Mouse (Mus musculus): ENCODE results near the gene Vps8. TPM values are rescaled to one million over a fixed set of nuclear protein-coding genes. Genes with fewer than 3 reads are reported as not detected.

Gene Vps8
- polyA plus RNA-seq, 1 experiment from 2014 or later, result 41.1 TPM

- Histone ChIP-seq H3K36me3 (ENCODE audit: control insufficient read depth, insufficient read depth, low read length) (peaks cover 41% of the 10 kb centered on the region), H3K27ac (replicated peaks; ENCODE audit: low read depth, low read length) (no peak overlapping the region), H3K4me1 (ENCODE audit: control insufficient read depth, insufficient read depth, low read length) (no peaks in the 10 kb centered on the region), H3K4me3 (replicated peaks; ENCODE audit: low read depth, low read length) (no peak overlapping the region), H3K9ac (replicated peaks; ENCODE audit: low read length) (no peak overlapping the region), H3K4me2 (ENCODE audit: low read length) (no peak overlapping the region), H3K9me3 (ENCODE audit: control insufficient read depth, low read length) (no peaks in the 10 kb centered on the region), H3K27me3 (ENCODE audit: control insufficient read depth, insufficient read depth, low read length) (no peaks in the 10 kb centered on the region)
- ATAC-seq (ENCODE audit: low FRiP score, low TSS enrichment), result no peak
- DNase-seq, result no peak
These were observed 18.1 kb downstream of the Vps8 start for GRCm38 (mm10) chr16:21441012-21441411.

GRCm38 (mm10) chr16:21445026-21445625, 22.2 kb downstream of the Vps8 start:
- 24% methylated on average over 9 of the region's 9 CpGs for WGBS
- ATAC-seq (ENCODE audit: low FRiP score, low TSS enrichment) (no peak), DNase-seq (peak; percentile 63)
- no peaks in the 10 kb centered on the region for H3K4me1 ChIP-seq (ENCODE audit: control insufficient read depth, insufficient read depth, low read length)
- no peaks in the 10 kb centered on the region for H3K27me3 ChIP-seq (ENCODE audit: control insufficient read depth, insufficient read depth, low read length)
- no peak overlapping the region for H3K27ac ChIP-seq (replicated peaks; ENCODE audit: low read depth, low read length)
- no peak overlapping the region for H3K4me2 ChIP-seq (ENCODE audit: low read length)
- no peaks in the 10 kb centered on the region for H3K9me3 ChIP-seq (ENCODE audit: control insufficient read depth, low read length)
- no peak overlapping the region for H3K4me3 ChIP-seq (replicated peaks; ENCODE audit: low read depth, low read length)
- peaks cover 40% of the 10 kb centered on the region for H3K36me3 ChIP-seq (ENCODE audit: control insufficient read depth, insufficient read depth, low read length)
- H3K9ac ChIP-seq (replicated peaks; ENCODE audit: low read length), result no peak overlapping the region

DNA sequence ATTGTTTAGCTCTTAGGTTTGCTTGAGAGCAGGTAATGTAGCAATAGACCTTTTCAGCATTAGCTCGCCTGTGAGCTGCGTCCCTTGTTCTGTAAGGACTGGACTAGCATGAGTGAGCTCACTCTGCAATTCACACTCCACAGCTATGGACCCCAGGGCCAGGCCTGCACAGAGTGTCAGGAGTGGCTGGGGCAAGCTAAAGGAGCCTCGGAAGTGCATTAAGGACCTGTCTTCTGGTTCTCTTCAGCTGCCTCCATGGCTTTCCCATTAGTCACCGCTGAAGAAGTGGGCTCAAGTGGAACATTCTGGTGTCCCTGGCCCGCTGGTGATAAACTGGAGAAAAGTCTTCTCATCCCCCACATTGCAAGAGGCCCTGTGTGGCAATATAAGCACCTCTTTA, 24.5 kb downstream of the Vps8 start:
- H3K9ac ChIP-seq (replicated peaks; ENCODE audit: low read length), result no peak overlapping the region
- no peak overlapping the region for H3K4me2 ChIP-seq (ENCODE audit: low read length)
- no peaks in the 10 kb centered on the region for H3K4me1 ChIP-seq (ENCODE audit: control insufficient read depth, insufficient read depth, low read length)
- no peak overlapping the region for H3K27ac ChIP-seq (replicated peaks; ENCODE audit: low read depth, low read length)
- ATAC-seq (ENCODE audit: low FRiP score, low TSS enrichment), result no peak
- H3K27me3 ChIP-seq (ENCODE audit: control insufficient read depth, insufficient read depth, low read length), result no peaks in the 10 kb centered on the region
- no peaks in the 10 kb centered on the region for H3K9me3 ChIP-seq (ENCODE audit: control insufficient read depth, low read length)
- peaks cover 36% of the 10 kb centered on the region for H3K36me3 ChIP-seq (ENCODE audit: control insufficient read depth, insufficient read depth, low read length)
- WGBS, result 93% methylated on average over 5 of the region's 5 CpGs
- H3K4me3 ChIP-seq (replicated peaks; ENCODE audit: low read depth, low read length), result no peak overlapping the region
- no peak for DNase-seq

GRCm38 (mm10) chr16:21448464-21448863, 25.5 kb downstream of the Vps8 start:
- no peaks in the 10 kb centered on the region for H3K9me3 ChIP-seq (ENCODE audit: control insufficient read depth, low read length)
- no peak for ATAC-seq (ENCODE audit: low FRiP score, low TSS enrichment)
- H3K4me2 ChIP-seq (ENCODE audit: low read length), result no peak overlapping the region
- DNase-seq, result no peak
- peaks cover 26% of the 10 kb centered on the region for H3K36me3 ChIP-seq (ENCODE audit: control insufficient read depth, insufficient read depth, low read length)
- 94% methylated on average over 5 of the region's 5 CpGs for WGBS
- H3K9ac ChIP-seq (replicated peaks; ENCODE audit: low read length), result no peak overlapping the region
- no peak overlapping the region for H3K4me3 ChIP-seq (replicated peaks; ENCODE audit: low read depth, low read length)
- no peaks in the 10 kb centered on the region for H3K27me3 ChIP-seq (ENCODE audit: control insufficient read depth, insufficient read depth, low read length)
- no peak overlapping the region for H3K27ac ChIP-seq (replicated peaks; ENCODE audit: low read depth, low read length)
- no peaks in the 10 kb centered on the region for H3K4me1 ChIP-seq (ENCODE audit: control insufficient read depth, insufficient read depth, low read length)

- Histone ChIP-seq H3K27ac (replicated peaks; ENCODE audit: low read depth, low read length) (no peak overlapping the region), H3K4me1 (ENCODE audit: control insufficient read depth, insufficient read depth, low read length) (no peaks in the 10 kb centered on the region), H3K27me3 (ENCODE audit: control insufficient read depth, insufficient read depth, low read length) (no peaks in the 10 kb centered on the region), H3K4me2 (ENCODE audit: low read length) (no peak overlapping the region), H3K4me3 (replicated peaks; ENCODE audit: low read depth, low read length) (no peak overlapping the region), H3K9me3 (ENCODE audit: control insufficient read depth, low read length) (no peaks in the 10 kb centered on the region), H3K9ac (replicated peaks; ENCODE audit: low read length) (no peak overlapping the region), H3K36me3 (ENCODE audit: control insufficient read depth, insufficient read depth, low read length) (peaks cover 13% of the 10 kb centered on the region; the same call in 1 of the 2 replicates)
- DNase-seq, result no peak
- 92% methylated on average over 8 of the region's 8 CpGs for WGBS
- no peak for ATAC-seq (ENCODE audit: low FRiP score, low TSS enrichment)
These were observed 27.0 kb downstream of the Vps8 start for GRCm38 (mm10) chr16:21449890-21450289.

- 84% methylated on average over 6 of the region's 6 CpGs for whole genome bisulfite sequencing
- H3K27me3 ChIP-seq (ENCODE audit: control insufficient read depth, insufficient read depth, low read length), result no peaks in the 10 kb centered on the region
- no peak overlapping the region for H3K9ac ChIP-seq (replicated peaks; ENCODE audit: low read length)
- peaks cover 23% of the 10 kb centered on the region for H3K36me3 ChIP-seq (ENCODE audit: control insufficient read depth, insufficient read depth, low read length)
- H3K4me3 ChIP-seq (replicated peaks; ENCODE audit: low read depth, low read length), result no peak overlapping the region
- ATAC-seq (ENCODE audit: low FRiP score, low TSS enrichment) (no peak), DNase-seq (no peak)
- no peak overlapping the region for H3K27ac ChIP-seq (replicated peaks; ENCODE audit: low read depth, low read length)
- H3K4me2 ChIP-seq (ENCODE audit: low read length), result no peak overlapping the region
- no peaks in the 10 kb centered on the region for H3K9me3 ChIP-seq (ENCODE audit: control insufficient read depth, low read length)
- H3K4me1 ChIP-seq (ENCODE audit: control insufficient read depth, insufficient read depth, low read length), result no peaks in the 10 kb centered on the region
These were observed 29.7 kb downstream of the Vps8 start for GRCm38 (mm10) chr16:21452569-21452968.

- H3K4me3 ChIP-seq (replicated peaks; ENCODE audit: low read depth, low read length), result no peak overlapping the region
- H3K4me1 ChIP-seq (ENCODE audit: control insufficient read depth, insufficient read depth, low read length), result no peaks in the 10 kb centered on the region
- ATAC-seq (ENCODE audit: low FRiP score, low TSS enrichment) (no peak), DNase-seq (no peak)
- H3K27ac ChIP-seq (replicated peaks; ENCODE audit: low read depth, low read length), result no peak overlapping the region
- H3K9ac ChIP-seq (replicated peaks; ENCODE audit: low read length), result no peak overlapping the region
- peaks cover 51% of the 10 kb centered on the region for H3K36me3 ChIP-seq (ENCODE audit: control insufficient read depth, insufficient read depth, low read length)
- H3K4me2 ChIP-seq (ENCODE audit: low read length), result no peak overlapping the region
- no peaks in the 10 kb centered on the region for H3K9me3 ChIP-seq (ENCODE audit: control insufficient read depth, low read length)
- WGBS, result 89% methylated on average over 14 of the region's 14 CpGs
- no peaks in the 10 kb centered on the region for H3K27me3 ChIP-seq (ENCODE audit: control insufficient read depth, insufficient read depth, low read length)
These were observed 34.9 kb downstream of the Vps8 start for GRCm38 (mm10) chr16:21457639-21458369.

- whole genome bisulfite sequencing, result 79% methylated on average over 8 of the region's 8 CpGs
- no peak overlapping the region for H3K4me3 ChIP-seq (replicated peaks; ENCODE audit: low read depth, low read length)
- ATAC-seq (ENCODE audit: low FRiP score, low TSS enrichment), result no peak
- H3K27ac ChIP-seq (replicated peaks; ENCODE audit: low read depth, low read length), result no peak overlapping the region
- no peak overlapping the region for H3K9ac ChIP-seq (replicated peaks; ENCODE audit: low read length)
- no peaks in the 10 kb centered on the region for H3K4me1 ChIP-seq (ENCODE audit: control insufficient read depth, insufficient read depth, low read length)
- H3K9me3 ChIP-seq (ENCODE audit: control insufficient read depth, low read length), result no peaks in the 10 kb centered on the region
- DNase-seq, result no peak
- no peaks in the 10 kb centered on the region for H3K27me3 ChIP-seq (ENCODE audit: control insufficient read depth, insufficient read depth, low read length)
- peaks cover 51% of the 10 kb centered on the region for H3K36me3 ChIP-seq (ENCODE audit: control insufficient read depth, insufficient read depth, low read length)
- no peak overlapping the region for H3K4me2 ChIP-seq (ENCODE audit: low read length)
These were observed 43.0 kb downstream of the Vps8 start for GRCm38 (mm10) chr16:21465868-21466267.

GRCm38 (mm10) chr16:21470416-21470815, 47.5 kb downstream of the Vps8 start:
- no peak for DNase-seq

More at GRCm38 (mm10) chr16:21470416-21470815, 47.5 kb downstream of the Vps8 start:
- H3K27me3 ChIP-seq (ENCODE audit: control insufficient read depth, insufficient read depth, low read length), result no peaks in the 10 kb centered on the region
- H3K27ac ChIP-seq (replicated peaks; ENCODE audit: low read depth, low read length), result no peak overlapping the region
- no peak overlapping the region for H3K4me2 ChIP-seq (ENCODE audit: low read length)
- no peak overlapping the region for H3K4me3 ChIP-seq (replicated peaks; ENCODE audit: low read depth, low read length)
- no peak overlapping the region for H3K9ac ChIP-seq (replicated peaks; ENCODE audit: low read length)
- peaks cover 58% of the 10 kb centered on the region for H3K36me3 ChIP-seq (ENCODE audit: control insufficient read depth, insufficient read depth, low read length)
- 89% methylated on average over 4 of the region's 4 CpGs for WGBS
- ATAC-seq (ENCODE audit: low FRiP score, low TSS enrichment), result no peak
- H3K4me1 ChIP-seq (ENCODE audit: control insufficient read depth, insufficient read depth, low read length), result no peaks in the 10 kb centered on the region
- no peaks in the 10 kb centered on the region for H3K9me3 ChIP-seq (ENCODE audit: control insufficient read depth, low read length)
